Mouse (Mus musculus) CH12.LX (cell line): ENCODE results near the gene Wnt7a.

Experiments
- CHD1 ChIP-seq: IDR thresholded peaks from 2 replicates; pipeline ENCODE4 v1.6.1; 2012; ENCODE audit warnings: low read depth, low read length, improper control_type of control experiment, inconsistent platforms
- CTCF ChIP-seq, 2 experiments: IDR thresholded peaks in 1 of 2; conservative IDR thresholded peaks in 1 of 2; 2 replicates each; pipeline ENCODE4 v1.5.1; 2011 to 2012; ENCODE audit warnings: low read depth in 2 of 2, low read length in 2 of 2, improper control_type of control experiment in 1 of 2, inconsistent platforms in 1 of 2, mild to moderate bottlenecking in 1 of 2, moderate library complexity in 1 of 2
- EP300 ChIP-seq: IDR thresholded peaks from 2 replicates; pipeline ENCODE4 v1.6.1; 2011; ENCODE audit warnings: low read length, improper control_type of control experiment
- MYC ChIP-seq: IDR thresholded peaks from 2 replicates; pipeline ENCODE4 v1.6.1; 2011; ENCODE audit warnings: low read depth, mild to moderate bottlenecking, improper control_type of control experiment, low read length
- NRF1 ChIP-seq: IDR thresholded peaks from 2 replicates; pipeline ENCODE4 v1.6.1; 2014; ENCODE audit warnings: low read depth, mild to moderate bottlenecking, inconsistent platforms, low read length, improper control_type of control experiment, moderate library complexity
- POLR2A ChIP-seq: IDR thresholded peaks from 2 replicates; pipeline ENCODE4 v1.6.1; 2011; ENCODE audit warnings: low read depth, mild to moderate bottlenecking, improper control_type of control experiment, low read length
- ZNF384 ChIP-seq: IDR thresholded peaks from 2 replicates; pipeline ENCODE4 v1.6.1; 2012; ENCODE audit warnings: low read depth, low read length, improper control_type of control experiment, inconsistent platforms

- no peak for TF ChIP-seq ZNF384
- no peak for TF ChIP-seq POLR2A
- no peak for TF ChIP-seq NRF1
- TF ChIP-seq CTCF (conservative IDR thresholded peaks at IDR 0.05 in 1 of 2, IDR thresholded peaks at IDR 0.05 in 1 of 2; ENCODE audit: low read depth in 2 of 2, low read length in 2 of 2), result no peak
- no peak for TF ChIP-seq CHD1
- TF ChIP-seq MYC, result no peak
- TF ChIP-seq EP300, result no peak
Measured at GRCm38 (mm10) chr6:91401591-91401990, 9.6 kb downstream of the Wnt7a start.
